Mouse (Mus musculus) layer of hippocampus, adult 18-20 months (tissue): ENCODE results near the gene Faim2. TPM values are rescaled to one million over a fixed set of nuclear protein-coding genes. Genes with fewer than 3 reads are reported as not detected.

Experiments used
- DNase-seq, 2 experiments: peaks; one replicate each; pipeline ENCODE4 v3.0.0; 2022; ENCODE audit warnings: low spot score in 2 of 2
- long read RNA-seq: library from polyadenylated mRNA; stranded (forward); transcript quantifications from one replicate; pipeline ENCODE4 v2.0.0, GENCODE M21; 2021
- total RNA-seq, 2 experiments: library from RNA; stranded (reverse); gene quantifications; 2 replicates each; pipeline ENCODE4 v1.2.3; 2021

Gene Faim2
- 100 to 1,000 TPM; 421 to 452 TPM for total RNA-seq
- long read RNA-seq, full-length matches to known transcripts = 616 of 712 reads
- long read RNA-seq, partial matches to known transcripts = 22 of 712 reads
- long read RNA-seq, other reads (novel, unspliced or antisense) = 74 of 712 reads

GRCm38 (mm10) chr15:99527629-99528353 is at the start of gene Faim2:
Faim2 (minus strand) TSS chr15:99528165.
- peak; percentile 65 to 85 for DNase-seq

- DNase-seq = peak in 1 of 2 experiments; percentile 9
Observed at GRCm38 (mm10) chr15:99569123-99569522, 41.2 kb upstream of the Faim2 start.

- no peak for DNase-seq
Observed at GRCm38 (mm10) chr15:99568682-99569081, 40.7 kb upstream of the Faim2 start.

- DNase-seq = no peak
Observed at GRCm38 (mm10) chr15:99567371-99567770, 39.4 kb upstream of the Faim2 start.

- DNase-seq = no peak
Observed at GRCm38 (mm10) chr15:99560246-99560645, 32.3 kb upstream of the Faim2 start.

- no peak for DNase-seq
Observed at GRCm38 (mm10) chr15:99558947-99559346, 31.0 kb upstream of the Faim2 start.

GRCm38 (mm10) chr15:99553767-99554166 is 25.8 kb upstream of the Faim2 start:
- no peak for DNase-seq

GRCm38 (mm10) chr15:99549901-99550300 is 21.9 kb upstream of the Faim2 start:
- DNase-seq = no peak

- no peak for DNase-seq
Observed at GRCm38 (mm10) chr15:99547732-99548131, 19.8 kb upstream of the Faim2 start.

GRCm38 (mm10) chr15:99546596-99546995 is 18.6 kb upstream of the Faim2 start:
- no peak for DNase-seq

GRCm38 (mm10) chr15:99544047-99544446 is 16.1 kb upstream of the Faim2 start:
- DNase-seq = no peak

GRCm38 (mm10) chr15:99539891-99540290 is 11.9 kb upstream of the Faim2 start:
- DNase-seq = no peak

GRCm38 (mm10) chr15:99536889-99537862 is 9.2 kb upstream of the Faim2 start:
- no peak for DNase-seq

GRCm38 (mm10) chr15:99532023-99532422 is 4.1 kb upstream of the Faim2 start:
- no peak for DNase-seq

GRCm38 (mm10) chr15:99531146-99531545 is 3.2 kb upstream of the Faim2 start:
- no peak for DNase-seq

GRCm38 (mm10) chr15:99526681-99527080 is 1.3 kb downstream of the Faim2 start:
- peak; percentile 62 to 83 for DNase-seq

- no peak for DNase-seq
Observed at GRCm38 (mm10) chr15:99520306-99520705, 7.7 kb downstream of the Faim2 start.

GRCm38 (mm10) chr15:99519626-99520025 is 8.3 kb downstream of the Faim2 start:
- no peak for DNase-seq

GRCm38 (mm10) chr15:99517715-99518114 is 10.2 kb downstream of the Faim2 start:
- no peak for DNase-seq

GRCm38 (mm10) chr15:99516715-99517114 is 11.2 kb downstream of the Faim2 start:
- DNase-seq = no peak

GRCm38 (mm10) chr15:99511797-99512525 is 16.0 kb downstream of the Faim2 start:
- no peak for DNase-seq
